ENCODE assay signal across 7 mouse cellular contexts in the genomic region with DNA sequence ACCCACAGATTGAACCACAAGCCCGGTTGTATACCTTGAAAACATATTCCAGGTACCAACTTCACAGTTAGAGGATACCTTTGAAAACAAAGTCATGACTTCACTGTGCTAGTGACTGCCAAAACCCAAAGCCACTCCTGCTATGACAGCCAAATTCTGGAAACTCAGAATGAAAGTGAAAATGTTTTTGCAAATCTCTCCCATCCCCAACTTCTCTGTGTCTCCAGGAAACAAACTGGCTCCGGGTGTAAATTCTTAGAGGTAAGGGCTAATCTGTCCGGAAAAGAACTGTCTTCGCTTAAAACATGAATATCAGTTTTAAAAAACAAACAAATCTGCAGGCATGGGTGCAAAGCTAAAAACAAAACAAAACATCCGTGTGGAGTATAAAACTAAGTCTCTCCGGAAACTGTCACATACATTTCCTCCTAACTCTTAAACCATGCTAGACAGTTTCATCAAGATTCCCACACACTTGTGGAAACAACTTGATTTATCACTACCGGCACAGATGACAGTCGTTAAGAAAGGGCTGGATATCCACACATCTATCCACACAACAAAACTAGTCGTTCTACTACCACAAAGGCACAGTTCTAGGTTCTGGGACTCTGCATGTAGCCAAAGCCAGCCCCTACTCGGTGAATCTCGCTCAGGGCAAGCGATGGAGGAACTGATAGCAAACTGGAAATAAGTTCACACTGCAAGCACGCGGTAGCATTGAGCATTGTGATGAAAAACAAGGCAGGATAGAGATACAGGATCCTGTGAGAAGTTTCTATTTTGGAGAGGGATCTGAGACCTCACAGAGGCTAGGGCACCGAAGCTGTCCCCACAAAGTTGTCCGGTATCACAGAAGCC. TPM values are rescaled to one million over a fixed set of nuclear protein-coding genes. Genes with fewer than 3 reads are reported as not detected.
DNase-seq lines count a peak whose midpoint lies in the region; ATAC-seq and TF ChIP-seq lines count a peak whose summit lies in the region.

No protein-coding gene starts in this region.

- no peak for ATAC-seq in intestine, postnatal 0 days

- TF ChIP-seq CTCF in C2C12 (IDR thresholded peaks at IDR 0.05; ENCODE audit: control insufficient read depth, insufficient read depth, insufficient read length), result no peak
- TF ChIP-seq CTCF in intestine, postnatal 0 days (IDR thresholded peaks at IDR 0.05; ENCODE audit: low read depth), result no peak

- H3K36me3 ChIP-seq in C2C12 (ENCODE audit: control insufficient read depth, insufficient read depth) (no peaks in the 10 kb centered on the region), myocyte (ENCODE audit: control insufficient read depth, insufficient read depth) (no peaks in the 10 kb centered on the region)
- no peaks in the 10 kb centered on the region for H3K36me3 ChIP-seq in forebrain, embryonic 10.5 days (replicated peaks)
- H3K36me3 ChIP-seq in intestine, postnatal 0 days (ENCODE audit: control insufficient read depth, insufficient read depth), result no peaks in the 10 kb centered on the region

- peak overlapping the region; percentile 96 for H3ac ChIP-seq in C2C12 (ENCODE audit: control insufficient read depth, insufficient read length, low read depth)
- peak overlapping the region; percentile 49 for H3ac ChIP-seq in myocyte (ENCODE audit: control insufficient read depth, insufficient read length)

- WGBS in forebrain, embryonic 10.5 days, result 39% methylated on average over 16 of the region's 16 CpGs
- 26% methylated on average over 16 of the region's 16 CpGs for WGBS in intestine, postnatal 0 days

- peak overlapping the region; percentile 92 for H3K27ac ChIP-seq in forebrain, embryonic 10.5 days
- peak overlapping the region; percentile 73 for H3K27ac ChIP-seq in intestine, postnatal 0 days (ENCODE audit: low read depth, low read length)

- no peaks in the 10 kb centered on the region for H3K79me3 ChIP-seq in C2C12 (ENCODE audit: low read depth)

- peak overlapping the region; percentile 66 for H3K9ac ChIP-seq in intestine, postnatal 0 days (ENCODE audit: low read depth, low read length)

- H3K4me1 ChIP-seq in forebrain, embryonic 10.5 days, result peaks cover 65% of the 10 kb centered on the region
- H3K4me1 ChIP-seq in intestine, postnatal 0 days (replicated peaks; ENCODE audit: control insufficient read depth, insufficient read depth, low read length), result no peaks in the 10 kb centered on the region

- no peaks in the 10 kb centered on the region for H3K9me3 ChIP-seq in forebrain, embryonic 10.5 days
- no peaks in the 10 kb centered on the region for H3K9me3 ChIP-seq in intestine, postnatal 0 days (ENCODE audit: control insufficient read depth)

- H3K4me3 ChIP-seq in C2C12 (ENCODE audit: insufficient read depth, poor library complexity, severe bottlenecking) (peak overlapping the region; percentile 52), myocyte (peak overlapping the region; percentile 44)
- peak overlapping the region; percentile 87 for H3K4me3 ChIP-seq in forebrain, embryonic 10.5 days
- peak overlapping the region; percentile 77 for H3K4me3 ChIP-seq in intestine, postnatal 0 days (ENCODE audit: low read depth, low read length)

- H3K27me3 ChIP-seq in C2C12 (ENCODE audit: control insufficient read depth, insufficient read depth, insufficient read length) (no peaks in the 10 kb centered on the region), myocyte (ENCODE audit: control insufficient read depth, insufficient read depth, insufficient read length) (no peaks in the 10 kb centered on the region)
- H3K27me3 ChIP-seq in forebrain, embryonic 10.5 days (ENCODE audit: poor library complexity, severe bottlenecking), result peaks cover 48% of the 10 kb centered on the region
- H3K27me3 ChIP-seq in intestine, postnatal 0 days (replicated peaks; ENCODE audit: control insufficient read depth, insufficient read depth, low read length), result no peaks in the 10 kb centered on the region

- peak; percentile 49 for DNase-seq in A20 (ENCODE audit: low read depth, low spot score)
- peak; percentile 43 for DNase-seq in forebrain, embryonic 10.5 days (ENCODE audit: extremely low spot score, low spot score)
- no peak for DNase-seq in ovary, postnatal 10 days (ENCODE audit: low spot score)
- DNase-seq in frontal cortex, postnatal 10 days (ENCODE audit: low spot score in 2 of 2), result no peak

- TF ChIP-seq POLR2A in myocyte (IDR thresholded peaks at IDR 0.05; ENCODE audit: insufficient read length, low read depth), result no peak

- peak overlapping the region; percentile 98 for H3K4me2 ChIP-seq in intestine, postnatal 0 days (replicated peaks; ENCODE audit: low read depth)
- H3K4me2 ChIP-seq in myocyte (ENCODE audit: low read depth), result peak overlapping the region; percentile 82

- H3K79me2 ChIP-seq in C2C12 (ENCODE audit: control insufficient read depth, insufficient read depth), result no peaks in the 10 kb centered on the region
- H3K79me2 ChIP-seq in myocyte (ENCODE audit: control insufficient read depth, insufficient read depth), result no peaks in the 10 kb centered on the region

TF ChIP-seq in C2C12, 6 proteins besides CTCF, POLR2A, EP300 and RAD21:
- TF ChIP-seq USF1 (IDR thresholded peaks at IDR 0.05; ENCODE audit: low read depth) (no peak), MYOD1 (IDR thresholded peaks at IDR 0.05; ENCODE audit: control insufficient read depth, insufficient read length, low read depth) (no peak), CEBPB (IDR thresholded peaks at IDR 0.05; ENCODE audit: low read depth) (no peak), FOSL1 (IDR thresholded peaks at IDR 0.05; ENCODE audit: insufficient read depth, low read length, poor library complexity, severe bottlenecking) (no peak), MAX (IDR thresholded peaks at IDR 0.05) (no peak), MYOG (IDR thresholded peaks at IDR 0.05; ENCODE audit: control insufficient read depth, extremely low read depth, insufficient read length) (no peak)

TF ChIP-seq in myocyte, 11 proteins besides CTCF, POLR2A, EP300 and RAD21:
- TF ChIP-seq TCF3 (IDR thresholded peaks at IDR 0.05; ENCODE audit: insufficient read length, low read depth) (no peak), E2F4 (IDR thresholded peaks at IDR 0.05; ENCODE audit: insufficient read depth) (no peak), MYOG (IDR thresholded peaks at IDR 0.05; ENCODE audit: control insufficient read depth in 1 of 3, insufficient read depth in 1 of 3, insufficient read length in 2 of 3, low read depth in 2 of 3) (no peak), MYOD1 (IDR thresholded peaks at IDR 0.05; ENCODE audit: control insufficient read depth in 1 of 3, insufficient read length in 2 of 3, low read depth in 2 of 3) (no peak), USF1 (IDR thresholded peaks at IDR 0.05; ENCODE audit: low read depth) (no peak), MAX (IDR thresholded peaks at IDR 0.05; ENCODE audit: low read depth) (no peak), SRF (IDR thresholded peaks at IDR 0.05; ENCODE audit: control insufficient read depth, insufficient read length, low read depth) (no peak)

RNA-seq across cellular contexts. Expression of a gene that starts 0.9 kb away (rescaled TPM):
- polyA plus RNA-seq in C2C12 (2012; fragmentation: generic; extraction: Trizol) (5.9 TPM), myocyte (2012; fragmentation: generic; extraction: Trizol) (6.1 TPM)
- 12.7 and 13.4 TPM in 2 replicates for polyA plus RNA-seq in forebrain, embryonic 10.5 days (2016; fragmentation: Nextera tagmentation; extraction: Ambion mirVana)
- polyA plus RNA-seq in intestine, postnatal 0 days (2015; fragmentation: Nextera tagmentation; extraction: Ambion mirVana), result 6.7 and 7.4 TPM in 2 replicates

RNA-seq across cellular contexts. Expression of a gene that starts 0.9 kb away (rescaled TPM):
- polyA plus RNA-seq in C2C12 (2012; fragmentation: generic; extraction: Trizol) (0.20 TPM), myocyte (2012; fragmentation: generic; extraction: Trizol) (0.13 TPM)
- 2.7 and 3.6 TPM in 2 replicates for polyA plus RNA-seq in forebrain, embryonic 10.5 days (2016; fragmentation: Nextera tagmentation; extraction: Ambion mirVana)
- polyA plus RNA-seq in intestine, postnatal 0 days (2015; fragmentation: Nextera tagmentation; extraction: Ambion mirVana), result 1.4 and 2.3 TPM in 2 replicates

RNA-seq across cellular contexts. Expression of a gene that starts 26.8 kb away (rescaled TPM):
- polyA plus RNA-seq in C2C12 (2012; fragmentation: generic; extraction: Trizol) (not detected), myocyte (2012; fragmentation: generic; extraction: Trizol) (not detected)
- polyA plus RNA-seq in forebrain, embryonic 10.5 days (2016; fragmentation: Nextera tagmentation; extraction: Ambion mirVana), result 1.3 and 1.5 TPM in 2 replicates
- polyA plus RNA-seq in intestine, postnatal 0 days (2015; fragmentation: Nextera tagmentation; extraction: Ambion mirVana), result 2.0 and 2.4 TPM in 2 replicates

Comparison
In these comparisons a context has a peak if more than half of its experiments do, and no peak if none do; other contexts are left out.
1. DNase-seq: peak in A20 (single experiment) and forebrain, embryonic 10.5 days (single experiment); none in ovary, postnatal 10 days (single experiment) and frontal cortex, postnatal 10 days (0 of 2).
2. Peak in every context shown above with its lines, with median percentiles within 50 percentile points of each other: H3K4me3 ChIP-seq.